In genomic region chr7:121785651-121786228, GRCm38 (mm10) we compare ENCODE assay signal across 15 mouse cellular contexts. TPM values are rescaled to one million over a fixed set of nuclear protein-coding genes. Genes with fewer than 3 reads are reported as not detected.
"Had no signal": no experiment of that assay in that cellular context is flagged by ENCODE, and none has a peak within 500 bp of the region (broad histone marks: within the 10 kb centered on the region; RNA-seq: fewer than 3 reads in every experiment).

No protein-coding gene starts in this region.

- ATAC-seq: midbrain, embryonic 15.5 days had no signal

- H3K27ac ChIP-seq: limb, embryonic 13.5 days; liver, embryonic 15.5 days; macrophage; midbrain, embryonic 15.5 days; neural tube, embryonic 13.5 days; stomach, postnatal 0 days had no signal

- H3K9ac ChIP-seq: limb, embryonic 13.5 days; liver, embryonic 15.5 days; lung, embryonic 14.5 days; midbrain, embryonic 15.5 days; neural tube, embryonic 13.5 days had no signal

- DNase-seq: kidney, postnatal 25 days; left cerebral cortex, postnatal 4 days; lung, embryonic 14.5 days; lung, postnatal 14 days; right cerebral cortex, adult 18-20 months; thymus, postnatal 4 days had no signal

- H3K27me3 ChIP-seq: limb, embryonic 13.5 days; liver, embryonic 15.5 days; megakaryocyte, embryonic 14.5 days; midbrain, embryonic 15.5 days; neural tube, embryonic 13.5 days had no signal

- H3K4me3 ChIP-seq: limb, embryonic 13.5 days; liver, embryonic 15.5 days; megakaryocyte, embryonic 14.5 days; midbrain, embryonic 15.5 days; neural tube, embryonic 13.5 days had no signal

- H3K9me3 ChIP-seq: liver, embryonic 15.5 days; midbrain, embryonic 15.5 days; neural tube, embryonic 13.5 days had no signal

- H3K36me3 ChIP-seq: limb, embryonic 13.5 days; liver, embryonic 15.5 days; midbrain, embryonic 15.5 days; neural tube, embryonic 13.5 days had no signal

- H3K4me2 ChIP-seq: limb, embryonic 13.5 days; liver, embryonic 15.5 days; lung, embryonic 14.5 days; midbrain, embryonic 11.5 days; midbrain, embryonic 15.5 days; neural tube, embryonic 13.5 days had no signal

- H3K4me1 ChIP-seq: limb, embryonic 13.5 days; liver, embryonic 15.5 days; megakaryocyte, embryonic 14.5 days; midbrain, embryonic 15.5 days; neural tube, embryonic 13.5 days had no signal

RNA-seq across cellular contexts. Expression of gene Scnn1g, which starts 51.5 kb away (rescaled TPM):
- polyA plus RNA-seq: liver, adult 2 months; liver, embryonic 15.5 days; macrophage; midbrain, embryonic 11.5 days; midbrain, embryonic 15.5 days; neural tube, embryonic 13.5 days had no signal
